Mouse (Mus musculus) thymus, postnatal 14 days (tissue): ENCODE results near the gene Hs2st1.

Experiments
- DNase-seq: peaks from one replicate; pipeline ENCODE4 v3.0.0; 2021

Hs2st1 gene

GRCm38 (mm10) chr3:144496762-144497161, 73.2 kb downstream of the Hs2st1 start:
- no peak for DNase-seq

GRCm38 (mm10) chr3:144494838-144495237, 75.1 kb downstream of the Hs2st1 start:
- DNase-seq, result no peak

GRCm38 (mm10) chr3:144488787-144489186, 81.2 kb downstream of the Hs2st1 start:
- no peak for DNase-seq

GRCm38 (mm10) chr3:144480595-144480994, 89.4 kb downstream of the Hs2st1 start:
- no peak for DNase-seq

- no peak for DNase-seq
These were observed 91.6 kb downstream of the Hs2st1 start for GRCm38 (mm10) chr3:144478427-144478794.

- no peak for DNase-seq
These were observed 92.1 kb downstream of the Hs2st1 start for GRCm38 (mm10) chr3:144477707-144478426.

- DNase-seq, result no peak
These were observed 94.1 kb downstream of the Hs2st1 start for GRCm38 (mm10) chr3:144475891-144476290.

GRCm38 (mm10) chr3:144474726-144475125, 95.3 kb downstream of the Hs2st1 start:
- DNase-seq, result no peak

GRCm38 (mm10) chr3:144471954-144472353, 98.0 kb downstream of the Hs2st1 start:
- no peak for DNase-seq

- no peak for DNase-seq
These were observed 99.1 kb downstream of the Hs2st1 start for GRCm38 (mm10) chr3:144470901-144471300.

GRCm38 (mm10) chr3:144467521-144467920, 102.5 kb downstream of the Hs2st1 start:
- peak; percentile 17 for DNase-seq

GRCm38 (mm10) chr3:144466108-144466678, 103.8 kb downstream of the Hs2st1 start:
- no peak for DNase-seq

- no peak for DNase-seq
These were observed 107.3 kb downstream of the Hs2st1 start for GRCm38 (mm10) chr3:144462679-144463078.

GRCm38 (mm10) chr3:144460183-144460788, 109.7 kb downstream of the Hs2st1 start:
- DNase-seq, result no peak

GRCm38 (mm10) chr3:144459285-144459697, 110.7 kb downstream of the Hs2st1 start:
- DNase-seq, result no peak

GRCm38 (mm10) chr3:144453701-144454430, 116.1 kb downstream of the Hs2st1 start:
- DNase-seq, result peak; percentile 53

GRCm38 (mm10) chr3:144448977-144449376, 121.0 kb downstream of the Hs2st1 start:
- no peak for DNase-seq

- DNase-seq, result no peak
These were observed 122.1 kb downstream of the Hs2st1 start for GRCm38 (mm10) chr3:144447917-144448316.

GRCm38 (mm10) chr3:144446081-144446634, 123.8 kb downstream of the Hs2st1 start:
- DNase-seq, result no peak

- no peak for DNase-seq
These were observed 132.0 kb downstream of the Hs2st1 start for GRCm38 (mm10) chr3:144437871-144438398.

GRCm38 (mm10) chr3:144436076-144436475, 133.9 kb downstream of the Hs2st1 start:
- DNase-seq, result no peak

- no peak for DNase-seq
These were observed 134.7 kb downstream of the Hs2st1 start for GRCm38 (mm10) chr3:144435281-144435680.

GRCm38 (mm10) chr3:144434276-144434675, 135.7 kb downstream of the Hs2st1 start:
- no peak for DNase-seq
